Mouse (Mus musculus): Measurements from ENCODE around the gene Abtb2. TPM values are rescaled to one million over a fixed set of nuclear protein-coding genes. Genes with fewer than 3 reads are reported as not detected.

Abtb2 gene
- polyA plus RNA-seq, 1 experiment, result 4.0 TPM

GRCm38 (mm10) chr2:103684926-103685577, 118.9 kb downstream of the Abtb2 start:
- Histone ChIP-seq H3K36me3 (ENCODE audit: control insufficient read depth, insufficient read depth) (peaks cover 3% of the 10 kb centered on the region), H3K79me3 (ENCODE audit: low read depth) (no peaks in the 10 kb centered on the region), H3ac (ENCODE audit: control insufficient read depth, insufficient read length, low read depth) (no peak overlapping the region), H3K79me2 (ENCODE audit: control insufficient read depth, insufficient read depth) (no peaks in the 10 kb centered on the region), H3K4me3 (ENCODE audit: insufficient read depth, poor library complexity, severe bottlenecking) (no peak overlapping the region), H3K27me3 (ENCODE audit: control insufficient read depth, insufficient read depth, insufficient read length) (no peaks in the 10 kb centered on the region)
- TF ChIP-seq CTCF (IDR thresholded peaks at IDR 0.05; ENCODE audit: control insufficient read depth, insufficient read depth, insufficient read length) (no peak), MYOD1 (IDR thresholded peaks at IDR 0.05; ENCODE audit: control insufficient read depth, insufficient read length, low read depth) (no peak), MAX (IDR thresholded peaks at IDR 0.05) (no peak)

- peaks cover 3% of the 10 kb centered on the region for H3K36me3 ChIP-seq (ENCODE audit: control insufficient read depth, insufficient read depth)
- no peak overlapping the region for H3K4me3 ChIP-seq (ENCODE audit: insufficient read depth, poor library complexity, severe bottlenecking)
- H3K79me3 ChIP-seq (ENCODE audit: low read depth), result no peaks in the 10 kb centered on the region
- no peaks in the 10 kb centered on the region for H3K27me3 ChIP-seq (ENCODE audit: control insufficient read depth, insufficient read depth, insufficient read length)
- TF ChIP-seq FOSL1 (IDR thresholded peaks at IDR 0.05; ENCODE audit: insufficient read depth, low read length, poor library complexity, severe bottlenecking) (no peak), MAX (IDR thresholded peaks at IDR 0.05) (peak; percentile 58)
- H3ac ChIP-seq (ENCODE audit: control insufficient read depth, insufficient read length, low read depth), result no peak overlapping the region
- H3K79me2 ChIP-seq (ENCODE audit: control insufficient read depth, insufficient read depth), result no peaks in the 10 kb centered on the region
These were observed 119.5 kb downstream of the Abtb2 start for GRCm38 (mm10) chr2:103685581-103685980.

DNA sequence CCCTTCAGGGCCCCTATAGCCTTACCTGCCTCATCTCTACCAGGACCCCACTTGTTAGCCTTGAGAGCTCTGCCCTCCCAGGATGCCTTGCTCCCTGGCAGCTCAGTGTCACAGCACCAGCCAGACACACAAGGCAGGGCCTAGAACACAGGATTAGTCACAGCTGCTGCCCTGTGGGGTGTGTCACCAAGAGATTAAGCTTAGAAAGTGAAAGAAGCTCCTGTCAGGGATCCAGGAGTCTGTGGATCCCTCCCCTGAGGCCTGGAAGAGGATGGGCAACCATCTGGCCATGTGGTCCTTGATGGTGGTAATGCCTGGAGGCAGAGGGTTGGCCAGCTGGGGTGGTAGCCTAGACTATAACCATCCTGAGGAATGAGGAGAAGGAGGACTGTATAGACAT, 121.0 kb downstream of the Abtb2 start:
- Histone ChIP-seq H3ac (ENCODE audit: control insufficient read depth, insufficient read length, low read depth) (no peak overlapping the region), H3K79me3 (ENCODE audit: low read depth) (no peaks in the 10 kb centered on the region), H3K27me3 (ENCODE audit: control insufficient read depth, insufficient read depth, insufficient read length) (no peaks in the 10 kb centered on the region), H3K36me3 (ENCODE audit: control insufficient read depth, insufficient read depth) (peaks cover 3% of the 10 kb centered on the region), H3K79me2 (ENCODE audit: control insufficient read depth, insufficient read depth) (no peaks in the 10 kb centered on the region), H3K4me3 (ENCODE audit: insufficient read depth, poor library complexity, severe bottlenecking) (no peak overlapping the region)
- no peak for TF ChIP-seq FOSL1 (IDR thresholded peaks at IDR 0.05; ENCODE audit: insufficient read depth, low read length, poor library complexity, severe bottlenecking)
- peak; percentile 26 for TF ChIP-seq MYOD1 (IDR thresholded peaks at IDR 0.05; ENCODE audit: control insufficient read depth, insufficient read length, low read depth)
- TF ChIP-seq CEBPB (IDR thresholded peaks at IDR 0.05; ENCODE audit: low read depth), result no peak
- TF ChIP-seq CTCF (IDR thresholded peaks at IDR 0.05; ENCODE audit: control insufficient read depth, insufficient read depth, insufficient read length), result no peak
- no peak for TF ChIP-seq USF1 (IDR thresholded peaks at IDR 0.05; ENCODE audit: low read depth)
- TF ChIP-seq MAX (IDR thresholded peaks at IDR 0.05), result peak; percentile 42
- TF ChIP-seq MYOG (IDR thresholded peaks at IDR 0.05; ENCODE audit: control insufficient read depth, extremely low read depth, insufficient read length), result no peak

DNA sequence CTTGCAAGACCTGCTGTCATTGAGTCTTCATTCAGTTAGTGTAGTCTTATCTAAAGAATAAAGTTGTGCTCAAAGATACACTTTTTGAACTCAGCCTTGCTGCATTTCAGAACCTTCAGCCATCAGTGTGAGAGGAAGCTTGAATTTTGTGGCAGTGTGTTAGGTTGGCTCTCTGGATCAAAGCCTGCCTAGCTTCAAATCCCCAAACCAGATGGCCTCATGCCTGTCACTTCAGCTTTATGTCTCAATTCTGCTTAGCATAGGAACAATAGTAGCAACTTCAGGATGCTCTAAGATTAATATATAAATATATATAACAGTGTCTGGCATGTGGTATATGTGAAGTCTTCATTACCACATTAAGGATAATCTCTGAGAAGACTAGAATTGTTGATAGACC, 121.8 kb downstream of the Abtb2 start:
- TF ChIP-seq CTCF (IDR thresholded peaks at IDR 0.05; ENCODE audit: control insufficient read depth, insufficient read depth, insufficient read length) (no peak), MYOD1 (IDR thresholded peaks at IDR 0.05; ENCODE audit: control insufficient read depth, insufficient read length, low read depth) (no peak), FOSL1 (IDR thresholded peaks at IDR 0.05; ENCODE audit: insufficient read depth, low read length, poor library complexity, severe bottlenecking) (no peak), MYOG (IDR thresholded peaks at IDR 0.05; ENCODE audit: control insufficient read depth, extremely low read depth, insufficient read length) (no peak), MAX (IDR thresholded peaks at IDR 0.05) (no peak), USF1 (IDR thresholded peaks at IDR 0.05; ENCODE audit: low read depth) (no peak), CEBPB (IDR thresholded peaks at IDR 0.05; ENCODE audit: low read depth) (no peak)

GRCm38 (mm10) chr2:103690425-103690824, 124.3 kb downstream of the Abtb2 start:
- H3K79me3 ChIP-seq (ENCODE audit: low read depth), result no peaks in the 10 kb centered on the region
- no peak for TF ChIP-seq USF1 (IDR thresholded peaks at IDR 0.05; ENCODE audit: low read depth)
- no peaks in the 10 kb centered on the region for H3K79me2 ChIP-seq (ENCODE audit: control insufficient read depth, insufficient read depth)
- peaks cover 3% of the 10 kb centered on the region for H3K36me3 ChIP-seq (ENCODE audit: control insufficient read depth, insufficient read depth)
- no peaks in the 10 kb centered on the region for H3K27me3 ChIP-seq (ENCODE audit: control insufficient read depth, insufficient read depth, insufficient read length)
- H3K4me3 ChIP-seq (ENCODE audit: insufficient read depth, poor library complexity, severe bottlenecking), result no peak overlapping the region
- H3ac ChIP-seq (ENCODE audit: control insufficient read depth, insufficient read length, low read depth), result no peak overlapping the region

More for the DNA sequence above, 121.8 kb downstream of the Abtb2 start:
- Histone ChIP-seq H3K79me2 (ENCODE audit: control insufficient read depth, insufficient read depth) (no peaks in the 10 kb centered on the region), H3K4me3 (ENCODE audit: insufficient read depth, poor library complexity, severe bottlenecking) (no peak overlapping the region), H3K27me3 (ENCODE audit: control insufficient read depth, insufficient read depth, insufficient read length) (no peaks in the 10 kb centered on the region), H3K36me3 (ENCODE audit: control insufficient read depth, insufficient read depth) (peaks cover 3% of the 10 kb centered on the region), H3ac (ENCODE audit: control insufficient read depth, insufficient read length, low read depth) (no peak overlapping the region), H3K79me3 (ENCODE audit: low read depth) (no peaks in the 10 kb centered on the region)

GRCm38 (mm10) chr2:103690828-103691227, 124.7 kb downstream of the Abtb2 start:
- Histone ChIP-seq H3K36me3 (ENCODE audit: control insufficient read depth, insufficient read depth) (peaks cover 3% of the 10 kb centered on the region), H3K79me3 (ENCODE audit: low read depth) (no peaks in the 10 kb centered on the region), H3K79me2 (ENCODE audit: control insufficient read depth, insufficient read depth) (no peaks in the 10 kb centered on the region), H3ac (ENCODE audit: control insufficient read depth, insufficient read length, low read depth) (no peak overlapping the region), H3K4me3 (ENCODE audit: insufficient read depth, poor library complexity, severe bottlenecking) (no peak overlapping the region), H3K27me3 (ENCODE audit: control insufficient read depth, insufficient read depth, insufficient read length) (no peaks in the 10 kb centered on the region)
- no peak for TF ChIP-seq MYOG (IDR thresholded peaks at IDR 0.05; ENCODE audit: control insufficient read depth, extremely low read depth, insufficient read length)
- TF ChIP-seq CEBPB (IDR thresholded peaks at IDR 0.05; ENCODE audit: low read depth), result no peak
- no peak for TF ChIP-seq USF1 (IDR thresholded peaks at IDR 0.05; ENCODE audit: low read depth)
- TF ChIP-seq MYOD1 (IDR thresholded peaks at IDR 0.05; ENCODE audit: control insufficient read depth, insufficient read length, low read depth), result no peak
- no peak for TF ChIP-seq FOSL1 (IDR thresholded peaks at IDR 0.05; ENCODE audit: insufficient read depth, low read length, poor library complexity, severe bottlenecking)
- TF ChIP-seq MAX (IDR thresholded peaks at IDR 0.05), result no peak
- no peak for TF ChIP-seq CTCF (IDR thresholded peaks at IDR 0.05; ENCODE audit: control insufficient read depth, insufficient read depth, insufficient read length)

Measured in C2C12 (cell line).